Mouse (Mus musculus) limb, embryonic 11.5 days (tissue): Measurements from ENCODE around the gene Lrrc28. TPM values are rescaled to one million over a fixed set of nuclear protein-coding genes. Genes with fewer than 3 reads are reported as not detected.
A peak's percentile ranks its signal among the peaks of the same experiment; 100 is the strongest.

Experiments
- ATAC-seq: fragments of 200-750 bp; cut with Nextera tagmentation; 2 replicates; pipeline ENCODE4 v1.8.0; 2017; ENCODE audit warnings: low read depth; ENCODE audit not compliant: insufficient number of reproducible peaks, low FRiP score, low TSS enrichment
- DNase-seq: peaks from one replicate; pipeline ENCODE4 v3.0.0-alpha.2; 2015; ENCODE audit warnings: low spot score
- H3K27ac ChIP-seq: fragments of 300-500 bp; sonication (generic); replicated peaks from 2 replicates; pipeline ENCODE4 v1.5.1; 2014; ENCODE audit warnings: low read depth, mild to moderate bottlenecking, low read length
- H3K27me3 ChIP-seq: fragments of 300-500 bp; sonication (generic); 2 replicates; pipeline ENCODE4 v1.6.1; 2014; ENCODE audit warnings: mild to moderate bottlenecking, low read length, mixed read lengths; ENCODE audit not compliant: control insufficient read depth, insufficient read depth
- H3K36me3 ChIP-seq: fragments of 300-500 bp; sonication (generic); 2 replicates; pipeline ENCODE4 v1.6.1; 2014; ENCODE audit warnings: mild to moderate bottlenecking, low read length, moderate library complexity, mixed read lengths; ENCODE audit not compliant: control insufficient read depth, insufficient read depth
- H3K4me1 ChIP-seq: fragments of 300-500 bp; sonication (generic); 2 replicates; pipeline ENCODE4 v1.6.1; 2014; ENCODE audit warnings: low read length, mixed read lengths; ENCODE audit not compliant: control insufficient read depth, insufficient read depth
- H3K4me2 ChIP-seq: fragments of 300-500 bp; sonication (generic); 2 replicates; pipeline ENCODE4 v1.6.1; 2014; ENCODE audit warnings: low read depth, mild to moderate bottlenecking, moderate library complexity; ENCODE audit not compliant: severe bottlenecking
- H3K4me3 ChIP-seq: fragments of 300-500 bp; sonication (generic); 2 replicates; pipeline ENCODE4 v1.5.1; 2014; ENCODE audit warnings: low read depth, low read length
- H3K9ac ChIP-seq: fragments of 300-500 bp; sonication (generic); 2 replicates; pipeline ENCODE4 v1.6.1; 2014; ENCODE audit warnings: mild to moderate bottlenecking, low read length
- H3K9me3 ChIP-seq: fragments of 300-500 bp; sonication (generic); 2 replicates; pipeline ENCODE4 v1.6.1; 2016; ENCODE audit warnings: low read length; ENCODE audit not compliant: control insufficient read depth
- WGBS: fragments of 180-500 bp; shearing (Covaris S2); extraction: QIAGEN DNeasy Blood & Tissue Kit; methylation state at CpG from one replicate; pipeline ENCODE4 v1.1.7; 2014; 5-methylcytosine and 5-hydroxymethylcytosine counted together
- polyA plus RNA-seq: library from polyadenylated mRNA; unstranded; fragments of >200 nt; fragmentation: Nextera tagmentation; extraction: Ambion mirVana; gene quantifications from 2 replicates; pipeline ENCODE4 v1.2.1, GENCODE M21; 2014

Gene Lrrc28
- polyA plus RNA-seq, 1 experiment from 2014 or later = 20.9 TPM

DNA sequence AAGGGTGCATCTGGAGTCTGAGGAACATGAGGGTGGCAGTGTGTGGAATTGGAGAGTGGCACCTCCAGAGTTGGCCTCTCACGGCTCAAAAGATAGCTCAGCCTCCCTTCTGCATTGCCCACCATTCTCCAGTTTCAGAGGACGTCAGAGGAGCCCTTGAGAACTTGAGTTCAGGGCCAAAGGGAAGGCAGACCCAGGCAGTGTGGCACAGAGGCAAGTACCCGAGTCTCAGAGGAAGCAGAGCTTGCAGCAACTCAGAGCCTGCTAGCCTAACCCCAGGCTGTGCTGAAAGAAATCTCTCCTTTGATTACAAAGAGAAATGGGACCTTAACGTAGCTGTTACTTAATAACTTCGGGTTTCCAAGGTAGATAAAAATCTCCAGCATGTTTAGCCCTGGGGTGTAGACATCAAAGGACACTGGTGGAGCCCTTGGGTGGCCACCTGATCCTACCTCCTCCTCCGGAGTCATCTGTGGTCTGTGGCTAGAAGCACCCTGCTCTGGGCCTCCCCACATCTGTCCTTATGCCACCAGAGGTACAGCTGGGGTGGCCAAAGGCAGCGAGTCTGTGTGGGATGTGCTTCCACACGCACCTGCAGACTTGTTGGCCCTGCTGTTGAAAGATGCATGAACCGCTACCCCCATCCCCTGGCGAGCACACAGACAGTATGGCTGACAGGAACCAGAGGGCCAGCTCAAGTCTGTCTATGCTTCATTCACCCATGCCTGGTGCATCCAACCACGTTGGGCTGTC is 144.8 kb downstream of the Lrrc28 start:
- Histone ChIP-seq H3K9me3 (no peaks in the 10 kb centered on the region), H3K4me2 (no peak overlapping the region), H3K27me3 (no peaks in the 10 kb centered on the region), H3K9ac (no peak overlapping the region), H3K36me3 (no peaks in the 10 kb centered on the region), H3K4me1 (peaks cover 14% of the 10 kb centered on the region), H3K4me3 (no peak overlapping the region), H3K27ac (no peak overlapping the region; the same call in 1 of the 2 replicates)
- DNase-seq = no peak
- WGBS = 40% methylated on average over 11 of the region's 11 CpGs
- ATAC-seq = 0 out of 2 replicates have a peak, but pooled peaks have one; percentile 55

DNA sequence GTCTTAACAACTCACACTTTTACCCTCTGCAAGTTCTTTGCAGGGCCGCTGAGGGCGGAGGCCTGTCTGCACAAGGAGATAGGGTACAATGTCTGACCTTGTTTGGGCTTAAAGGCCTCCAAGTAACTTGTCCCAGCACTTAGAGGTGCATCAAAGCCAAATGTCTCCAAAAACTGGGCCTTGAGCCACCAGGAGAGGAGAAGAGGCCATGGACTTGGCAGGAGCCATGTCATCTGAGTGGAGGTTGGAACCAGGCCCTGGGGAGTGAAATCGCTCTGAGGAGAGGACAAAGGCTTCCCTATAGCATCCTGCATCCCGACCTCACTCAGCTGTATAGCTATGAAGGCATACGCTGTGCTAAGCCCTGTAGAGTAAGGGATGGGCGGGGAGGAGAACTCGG is 145.6 kb downstream of the Lrrc28 start:
- H3K4me3 ChIP-seq = no peak overlapping the region
- DNase-seq = no peak
- WGBS = 91% methylated on average over 7 of the region's 7 CpGs
- no peak overlapping the region for H3K9ac ChIP-seq
- H3K4me2 ChIP-seq = no peak overlapping the region
- no peaks in the 10 kb centered on the region for H3K36me3 ChIP-seq
- H3K9me3 ChIP-seq = no peaks in the 10 kb centered on the region
- peaks cover 14% of the 10 kb centered on the region for H3K4me1 ChIP-seq
- H3K27me3 ChIP-seq = no peaks in the 10 kb centered on the region
- no peak for ATAC-seq
- no peak overlapping the region for H3K27ac ChIP-seq

DNA sequence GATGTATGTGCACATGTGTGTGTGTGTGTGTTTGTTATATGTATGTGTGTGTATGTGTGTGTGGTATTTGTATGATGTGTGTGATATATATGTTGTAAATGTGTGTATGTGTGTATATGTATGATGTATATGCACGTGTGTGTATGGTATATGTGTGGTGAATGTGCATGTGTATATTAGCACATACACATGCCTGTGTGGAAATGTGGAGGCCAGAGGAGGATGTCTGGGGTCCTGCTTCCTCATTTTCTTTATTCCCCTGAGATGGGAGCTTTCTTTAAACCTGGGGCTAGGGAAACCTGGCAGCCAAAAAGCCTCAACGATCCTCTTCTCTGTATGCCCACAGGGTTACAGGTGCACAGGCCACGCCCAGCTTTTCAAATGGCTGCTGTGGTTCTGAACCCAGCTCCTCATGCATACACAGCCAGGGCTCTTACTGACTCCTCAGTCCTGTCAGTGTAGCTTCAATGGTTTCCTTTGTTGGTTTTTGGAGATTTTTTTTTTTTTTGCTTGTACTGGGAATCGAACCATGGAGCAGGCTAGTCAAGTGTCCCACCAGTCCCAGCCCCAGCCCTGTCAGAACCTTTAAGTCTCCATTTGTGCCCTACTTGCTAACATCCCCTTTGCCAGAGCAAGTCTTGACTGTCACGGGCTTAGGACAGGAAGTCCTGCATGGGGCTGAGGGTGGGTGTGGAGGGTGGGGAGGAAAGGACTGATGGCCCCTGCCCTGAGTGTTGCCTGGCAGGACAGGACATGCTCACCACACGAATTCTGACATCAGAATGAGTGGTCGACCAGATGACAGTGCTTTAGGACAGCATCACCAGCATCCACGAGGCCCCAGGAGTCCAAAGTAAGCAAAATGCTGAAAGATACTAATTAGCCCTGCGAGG is 151.0 kb downstream of the Lrrc28 start:
- WGBS = 76% methylated on average over 9 of the region's 9 CpGs

DNA sequence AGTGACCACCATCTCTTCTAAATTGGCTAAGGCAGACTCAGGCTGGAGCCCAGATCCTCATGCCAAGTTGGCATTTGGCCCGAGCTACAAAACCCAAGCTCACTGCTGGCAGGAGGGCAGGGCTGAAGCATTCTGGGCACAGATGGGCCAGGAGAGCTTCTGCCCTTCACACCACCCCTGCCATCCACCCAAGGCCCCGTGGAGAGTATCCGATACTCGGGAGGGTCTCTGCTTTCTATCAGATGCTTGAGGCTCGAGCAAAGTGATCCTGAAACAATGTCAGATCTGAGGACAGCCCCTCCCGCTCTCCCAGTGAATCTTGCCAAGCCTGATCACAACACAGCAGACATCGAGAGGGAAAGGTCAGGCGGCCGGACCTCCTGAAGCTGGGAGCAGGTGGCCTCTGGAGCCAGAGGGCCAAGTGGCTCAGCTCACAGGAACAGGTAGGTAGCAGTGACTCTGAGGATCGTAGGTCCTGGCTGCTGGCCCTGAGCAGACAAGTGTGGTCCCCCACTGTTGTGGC is 157.1 kb downstream of the Lrrc28 start:
- Histone ChIP-seq H3K9me3 (no peaks in the 10 kb centered on the region), H3K4me1 (peaks cover 10% of the 10 kb centered on the region), H3K27me3 (no peaks in the 10 kb centered on the region), H3K36me3 (no peaks in the 10 kb centered on the region), H3K27ac (no peak overlapping the region), H3K4me3 (no peak overlapping the region), H3K4me2 (no peak overlapping the region), H3K9ac (no peak overlapping the region)
- DNase-seq = no peak
- no peak for ATAC-seq
- 79% methylated on average over 10 of the region's 10 CpGs for WGBS

More for the DNA sequence above, 151.0 kb downstream of the Lrrc28 start:
- Histone ChIP-seq H3K9ac (no peak overlapping the region), H3K9me3 (no peaks in the 10 kb centered on the region), H3K36me3 (no peaks in the 10 kb centered on the region), H3K27ac (no peak overlapping the region), H3K4me3 (no peak overlapping the region), H3K4me2 (no peak overlapping the region), H3K4me1 (no peaks in the 10 kb centered on the region), H3K27me3 (no peaks in the 10 kb centered on the region)
- no peak for DNase-seq
- ATAC-seq = no peak

DNA sequence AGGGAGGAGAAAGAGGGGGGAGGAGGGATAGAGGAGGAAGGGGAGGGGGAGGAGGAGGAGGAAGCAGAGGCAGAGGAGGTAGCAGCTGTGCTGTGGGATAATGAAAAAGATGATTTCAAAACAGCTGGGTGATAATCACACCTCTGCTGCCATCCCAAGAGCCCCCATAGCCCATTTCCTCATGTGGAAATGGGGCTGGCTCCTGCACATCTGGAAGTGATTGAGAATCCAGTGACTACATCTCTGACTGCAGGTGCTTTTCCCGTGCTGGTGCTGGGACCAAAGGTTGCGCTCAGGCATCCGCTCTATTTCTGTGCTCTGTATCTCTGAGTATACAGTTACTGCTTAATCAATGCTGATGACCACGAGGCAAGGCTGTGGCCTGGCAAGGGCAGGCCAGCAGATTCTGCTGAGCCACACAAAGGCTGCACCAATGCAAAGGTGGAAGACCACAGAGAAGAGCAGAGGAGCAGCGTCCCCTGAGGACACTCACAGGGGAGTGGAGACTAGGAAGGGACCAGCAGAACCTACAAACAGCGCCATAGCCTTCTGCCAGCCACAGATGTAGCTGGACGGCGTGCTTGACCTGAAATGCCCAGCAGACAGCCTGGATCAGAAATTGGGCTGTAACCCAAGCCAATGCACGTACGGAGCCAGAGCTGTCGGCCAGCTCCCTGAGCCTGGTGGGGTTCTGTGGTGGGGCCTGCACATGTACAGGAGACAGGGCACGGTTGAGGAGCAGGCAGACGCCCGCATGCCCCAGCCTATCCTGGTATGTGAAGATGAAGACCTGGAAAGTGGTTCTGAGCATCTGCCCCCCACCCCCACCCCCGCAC is 157.9 kb downstream of the Lrrc28 start:
- no peaks in the 10 kb centered on the region for H3K27me3 ChIP-seq
- DNase-seq (peak; percentile 66), ATAC-seq (peak; percentile 46; the same call in 1 of the 2 replicates)
- no peak overlapping the region for H3K4me2 ChIP-seq
- H3K9me3 ChIP-seq = no peaks in the 10 kb centered on the region
- H3K27ac ChIP-seq = no peak overlapping the region
- H3K4me1 ChIP-seq = peaks cover 15% of the 10 kb centered on the region
- H3K36me3 ChIP-seq = no peaks in the 10 kb centered on the region
- no peak overlapping the region for H3K4me3 ChIP-seq
- WGBS = 61% methylated on average over 15 of the region's 15 CpGs
- no peak overlapping the region for H3K9ac ChIP-seq

DNA sequence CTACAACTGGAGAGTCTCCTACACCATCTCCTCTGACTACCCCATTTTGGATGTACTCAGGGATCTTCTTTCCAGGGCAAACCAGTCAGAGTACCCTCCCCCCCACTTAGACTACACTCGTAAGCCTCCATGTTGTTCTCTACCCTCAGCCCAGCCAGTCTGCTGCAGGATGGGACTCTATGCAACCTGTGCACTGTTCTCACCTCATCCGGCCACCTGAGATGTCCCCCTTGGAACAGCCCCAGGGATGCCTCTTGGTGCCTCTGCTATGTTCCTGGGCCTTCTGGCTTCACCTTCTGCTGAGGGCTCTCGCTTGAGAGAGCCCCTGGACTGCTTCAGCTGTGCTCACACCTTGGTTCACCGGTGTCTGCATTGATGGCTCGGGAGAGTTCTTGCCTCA is 158.7 kb downstream of the Lrrc28 start:
- ATAC-seq (0 out of 2 replicates have a peak, but pooled peaks have one; percentile 8), DNase-seq (no peak)
- no peaks in the 10 kb centered on the region for H3K27me3 ChIP-seq
- no peaks in the 10 kb centered on the region for H3K9me3 ChIP-seq
- no peak overlapping the region for H3K27ac ChIP-seq
- H3K9ac ChIP-seq = no peak overlapping the region
- H3K4me3 ChIP-seq = no peak overlapping the region
- no peaks in the 10 kb centered on the region for H3K36me3 ChIP-seq
- H3K4me2 ChIP-seq = no peak overlapping the region
- H3K4me1 ChIP-seq = peaks cover 15% of the 10 kb centered on the region
- WGBS = 78% methylated on average over 5 of the region's 5 CpGs

DNA sequence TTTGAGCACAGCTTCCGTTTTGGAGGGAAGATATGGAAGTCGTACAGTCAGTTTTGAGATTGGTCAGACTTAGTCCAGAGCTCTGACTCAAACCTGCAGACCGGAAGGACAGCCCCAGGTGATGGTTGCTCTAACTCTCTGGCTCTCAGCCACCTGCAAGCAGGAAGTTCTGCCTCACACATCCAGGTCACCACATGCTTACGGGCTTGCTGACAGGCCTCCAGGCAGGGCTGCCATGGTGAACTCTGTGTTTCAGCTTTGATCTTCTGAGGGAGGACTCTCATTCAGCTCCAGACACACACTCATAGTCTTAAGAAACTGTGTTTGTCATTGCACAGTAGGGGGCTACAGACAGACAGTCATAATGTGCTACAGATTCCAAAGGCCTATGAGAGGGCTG is 161.4 kb downstream of the Lrrc28 start:
- DNase-seq = no peak
- no peak overlapping the region for H3K9ac ChIP-seq
- no peak overlapping the region for H3K4me2 ChIP-seq
- no peaks in the 10 kb centered on the region for H3K27me3 ChIP-seq
- WGBS = 89% methylated on average over 4 of the region's 4 CpGs
- no peaks in the 10 kb centered on the region for H3K36me3 ChIP-seq
- no peak overlapping the region for H3K4me3 ChIP-seq
- H3K9me3 ChIP-seq = no peaks in the 10 kb centered on the region
- H3K4me1 ChIP-seq = peaks cover 15% of the 10 kb centered on the region
- no peak for ATAC-seq
- H3K27ac ChIP-seq = no peak overlapping the region
